Mouse (Mus musculus) kidney, embryonic 15.5 days (tissue): ENCODE measurements around the gene Gtf2b. TPM values are rescaled to one million over a fixed set of nuclear protein-coding genes. Genes with fewer than 3 reads are reported as not detected.

Source experiments
- ATAC-seq: fragments of 200-750 bp; cut with Nextera tagmentation; replicated peaks from 2 replicates; pipeline ENCODE4 v1.8.0; 2017; ENCODE audit warnings: moderate TSS enrichment; ENCODE audit not compliant: low FRiP score
- H3K27ac ChIP-seq: fragments of 300-500 bp; sonication (generic); 2 replicates; pipeline ENCODE4 v1.5.1; 2015; ENCODE audit warnings: mild to moderate bottlenecking, inconsistent platforms
- H3K27me3 ChIP-seq: fragments of 300-500 bp; sonication (generic); 2 replicates; pipeline ENCODE4 v1.6.1; 2015; ENCODE audit warnings: inconsistent platforms
- H3K36me3 ChIP-seq: fragments of 300-500 bp; sonication (generic); 2 replicates; pipeline ENCODE4 v1.6.1; 2015; ENCODE audit warnings: inconsistent platforms
- H3K4me1 ChIP-seq: fragments of 300-500 bp; sonication (generic); 2 replicates; pipeline ENCODE4 v1.6.1; 2015; ENCODE audit warnings: inconsistent platforms
- H3K4me2 ChIP-seq: fragments of 300-500 bp; sonication (generic); 2 replicates; pipeline ENCODE4 v1.6.1; 2015; ENCODE audit warnings: moderate library complexity, mild to moderate bottlenecking, inconsistent platforms
- H3K4me3 ChIP-seq: fragments of 300-500 bp; sonication (generic); replicated peaks from 2 replicates; pipeline ENCODE4 v1.5.1; 2015; ENCODE audit warnings: mild to moderate bottlenecking, inconsistent platforms
- H3K9ac ChIP-seq: fragments of 300-500 bp; sonication (generic); 2 replicates; pipeline ENCODE4 v1.6.1; 2015; ENCODE audit warnings: mild to moderate bottlenecking, inconsistent platforms
- H3K9me3 ChIP-seq: fragments of 300-500 bp; sonication (generic); replicated peaks from 2 replicates; pipeline ENCODE4 v1.6.1; 2016; ENCODE audit warnings: inconsistent platforms
- WGBS: fragments of 180-500 bp; shearing (Covaris S2); methylation state at CpG from one replicate; pipeline ENCODE4 v1.1.7; 2015; ENCODE audit warnings: mixed read lengths; 5-methylcytosine and 5-hydroxymethylcytosine counted together
- polyA plus RNA-seq: library from polyadenylated mRNA; unstranded; fragments of >200 nt; fragmentation: Nextera tagmentation; extraction: Ambion mirVana; gene quantifications from 2 replicates; pipeline ENCODE4 v1.2.1, GENCODE M21; 2015

The Gtf2b gene
- polyA plus RNA-seq, 1 experiment from 2014 or later = 77.2 TPM

DNA sequence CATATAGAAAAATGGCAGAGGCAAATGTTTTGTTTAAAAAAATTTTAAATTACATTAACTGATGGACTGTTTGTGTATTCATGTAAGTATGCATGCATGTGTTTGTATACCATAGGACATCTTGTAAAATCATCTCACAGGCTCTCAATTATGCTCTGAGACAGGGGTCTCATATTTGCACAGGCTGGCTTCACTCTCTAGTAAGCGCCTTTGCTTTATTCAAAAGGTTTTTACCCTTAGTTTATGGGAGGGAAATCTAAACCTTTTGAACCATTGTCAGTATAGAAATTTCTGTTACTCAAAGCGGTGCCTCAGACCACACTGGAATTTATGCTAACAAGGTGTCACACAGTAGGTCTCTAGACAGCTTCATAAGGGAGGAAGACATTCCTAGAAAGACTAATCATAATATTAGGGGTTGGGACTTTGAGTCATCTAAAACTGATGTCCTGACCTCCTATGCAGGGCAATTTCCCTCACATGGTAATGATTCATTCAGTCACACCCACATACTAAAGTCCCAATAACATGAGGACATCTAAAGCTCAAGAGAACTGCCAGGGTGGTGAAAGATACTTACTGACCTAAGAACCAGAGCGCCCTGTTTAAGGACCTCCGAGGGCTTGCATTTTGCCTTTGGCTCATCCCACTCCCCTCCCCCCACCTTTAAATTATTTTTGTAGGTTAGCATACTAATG lies 61.8 kb downstream of the Gtf2b start:
- no peak for ATAC-seq
- Histone ChIP-seq H3K4me1 (no peaks in the 10 kb centered on the region), H3K4me2 (no peak overlapping the region), H3K9me3 (no peaks in the 10 kb centered on the region), H3K36me3 (peaks cover 50% of the 10 kb centered on the region), H3K4me3 (no peak overlapping the region), H3K27ac (no peak overlapping the region), H3K9ac (no peak overlapping the region), H3K27me3 (no peaks in the 10 kb centered on the region)
- WGBS = 86% methylated on average over 4 of the region's 4 CpGs

DNA sequence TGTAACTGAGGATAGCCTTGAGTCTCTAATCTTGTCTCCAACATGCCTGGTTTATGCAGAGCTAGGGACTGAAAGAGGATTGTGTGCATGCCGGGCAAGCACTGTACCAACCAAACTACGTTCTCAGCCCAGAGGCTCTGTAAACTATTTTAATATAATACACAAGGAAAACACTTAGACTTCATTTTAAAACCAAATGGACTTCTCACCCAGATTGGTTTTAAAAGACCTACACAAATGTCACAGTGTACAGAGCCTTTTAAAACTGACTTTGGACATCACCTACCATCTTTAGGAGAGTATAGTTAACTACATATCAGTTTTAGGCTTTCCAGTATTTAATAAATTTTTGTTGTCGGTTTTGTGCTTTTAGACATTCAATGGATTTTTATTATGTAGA lies 68.1 kb downstream of the Gtf2b start:
- peaks cover 22% of the 10 kb centered on the region for H3K36me3 ChIP-seq
- no peaks in the 10 kb centered on the region for H3K27me3 ChIP-seq
- no peak overlapping the region for H3K4me3 ChIP-seq
- H3K4me1 ChIP-seq = peaks cover 8% of the 10 kb centered on the region
- 86% methylated on average over 3 of the region's 3 CpGs for WGBS
- H3K9ac ChIP-seq = no peak overlapping the region
- no peak overlapping the region for H3K4me2 ChIP-seq
- H3K27ac ChIP-seq = no peak overlapping the region
- H3K9me3 ChIP-seq = no peaks in the 10 kb centered on the region
- ATAC-seq = no peak

Other genes starting within 250 kb of the Gtf2b start
- 2.6 and 3.3 TPM in 2 replicates for gene Gbp7, start 234.7 kb upstream of the Gtf2b start, polyA plus RNA-seq
- 1.5 and 1.6 TPM in 2 replicates for gene Gbp3, start 205.0 kb upstream of the Gtf2b start, polyA plus RNA-seq
- gene Gbp2b, start 170.2 kb upstream of the Gtf2b start, polyA plus RNA-seq = 0.05 TPM in 1 of 2 replicates, not detected in the other
- gene Gbp2, start 144.4 kb upstream of the Gtf2b start, polyA plus RNA-seq = 0.95 and 1.7 TPM in 2 replicates
- 24.9 and 25.0 TPM in 2 replicates for gene Kyat3, start 64.0 kb upstream of the Gtf2b start, polyA plus RNA-seq
- gene Pkn2, start 117.0 kb downstream of the Gtf2b start, polyA plus RNA-seq = 46.1 and 51.8 TPM in 2 replicates